Mouse (Mus musculus) T-cell, adult 2 months (primary cell): ENCODE results near the gene Mki67.

ENCODE experiments used
- DNase-seq: peaks from one replicate; pipeline ENCODE4 v3.0.0; 2022; ENCODE audit warnings: low spot score

The Mki67 gene

DNA sequence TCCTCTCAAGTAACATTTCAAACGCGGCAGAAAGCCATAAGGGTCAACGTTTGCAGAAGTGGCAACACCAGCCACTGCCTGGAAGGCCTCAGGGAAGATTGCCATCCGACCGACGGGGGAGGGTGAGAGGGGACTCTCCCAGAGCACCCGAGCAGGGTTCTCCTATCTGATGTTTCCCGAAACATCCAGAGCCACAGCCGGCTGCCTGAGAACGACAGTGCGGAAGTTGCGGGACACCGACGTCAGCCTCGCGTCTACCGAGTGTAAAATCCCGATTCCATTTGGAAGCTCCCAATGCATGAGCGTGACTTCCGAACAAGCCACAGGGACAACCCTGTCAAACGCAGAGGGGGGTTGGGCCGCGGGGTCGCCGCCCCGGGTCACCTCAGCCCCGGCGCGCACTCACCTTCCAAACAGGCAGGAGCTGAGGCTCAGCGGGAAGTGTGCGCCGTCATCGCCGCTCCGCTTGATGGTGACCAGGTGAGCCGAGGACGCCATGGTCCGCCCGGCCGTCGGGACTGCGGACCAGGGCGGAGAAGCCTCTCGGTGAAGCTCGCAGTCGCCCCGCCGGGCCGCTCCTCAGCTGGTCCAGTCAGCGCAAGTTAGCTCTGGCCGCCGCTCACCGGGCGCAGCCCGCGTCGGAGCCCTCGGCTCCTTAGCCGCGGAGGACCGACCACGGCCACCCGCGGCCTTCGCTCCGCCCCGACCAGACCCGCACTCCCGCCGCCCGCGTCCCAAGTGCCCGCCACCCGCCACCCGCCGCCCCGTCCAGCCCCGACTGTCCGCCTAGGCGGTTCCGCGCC is at the start of gene Mki67:
Gene Mki67, minus strand, starts transcription at position 720 of the 803 bp plus-strand sequence.
- peak; percentile 17 for DNase-seq

GRCm38 (mm10) chr7:135763311-135763710 is 47.1 kb upstream of the Mki67 start:
- no peak for DNase-seq

GRCm38 (mm10) chr7:135758754-135759510 is 42.8 kb upstream of the Mki67 start:
- no peak for DNase-seq

DNA sequence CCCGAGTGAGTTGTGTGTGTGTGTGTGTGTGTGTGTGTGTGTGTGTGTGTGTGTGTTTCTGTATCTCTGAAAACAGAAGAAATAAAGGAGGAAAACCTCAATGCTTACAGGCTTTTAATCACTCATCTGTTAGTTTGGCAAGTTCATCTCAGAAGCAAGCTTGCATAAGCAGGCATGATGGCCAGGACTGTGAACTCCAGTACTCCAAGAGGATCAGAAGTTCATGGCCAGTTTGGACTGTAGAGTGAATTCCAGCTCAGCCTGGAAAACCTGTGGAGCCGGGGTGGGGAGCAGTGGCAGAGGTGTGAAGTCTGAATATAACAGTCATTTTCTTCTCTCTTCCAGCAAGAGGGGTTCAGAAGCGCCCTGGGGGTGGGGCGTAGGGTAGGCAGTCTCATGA is 42.0 kb upstream of the Mki67 start:
- DNase-seq = no peak

- no peak for DNase-seq
Observed at GRCm38 (mm10) chr7:135756984-135757586, 40.9 kb upstream of the Mki67 start.

DNA sequence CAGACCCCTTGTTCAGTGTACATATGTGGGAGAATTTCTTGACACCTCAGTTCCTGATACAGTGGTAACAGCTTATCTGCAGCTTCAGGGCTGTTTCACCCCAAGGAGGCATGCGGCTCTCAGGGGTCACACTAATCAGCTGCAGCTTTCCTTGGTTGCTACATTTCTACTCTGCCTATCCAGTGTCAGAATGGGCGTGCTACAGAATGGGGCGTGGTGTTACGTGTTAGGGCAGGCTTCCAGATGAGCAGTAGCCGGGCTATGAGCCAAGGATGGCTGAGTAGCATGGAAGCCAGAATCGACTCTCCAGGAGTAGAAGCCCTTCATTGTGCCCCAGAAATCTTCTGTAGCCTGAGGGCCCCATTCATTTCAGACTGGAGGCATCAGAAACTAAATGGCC is 32.8 kb upstream of the Mki67 start:
- DNase-seq = no peak

DNA sequence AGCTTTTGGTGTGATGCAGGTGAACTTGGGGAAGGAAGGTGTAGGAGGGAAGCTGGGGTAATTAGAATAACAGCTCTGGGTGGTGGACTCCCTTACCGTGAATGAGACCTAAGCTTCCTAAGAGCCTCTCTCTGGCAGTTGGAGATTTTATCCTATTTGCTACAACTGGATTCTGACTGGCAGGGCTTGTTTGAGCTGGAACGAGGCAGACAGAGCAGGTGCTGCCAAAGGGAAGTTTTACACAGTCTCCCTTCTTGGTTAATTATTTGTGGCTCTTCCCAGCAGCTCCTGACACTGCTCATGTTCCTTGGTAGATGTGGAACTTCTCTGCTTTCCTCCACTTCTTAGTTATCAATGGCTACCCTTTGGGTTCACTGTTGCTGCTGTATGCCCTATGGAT is 30.9 kb upstream of the Mki67 start:
- DNase-seq = no peak

DNA sequence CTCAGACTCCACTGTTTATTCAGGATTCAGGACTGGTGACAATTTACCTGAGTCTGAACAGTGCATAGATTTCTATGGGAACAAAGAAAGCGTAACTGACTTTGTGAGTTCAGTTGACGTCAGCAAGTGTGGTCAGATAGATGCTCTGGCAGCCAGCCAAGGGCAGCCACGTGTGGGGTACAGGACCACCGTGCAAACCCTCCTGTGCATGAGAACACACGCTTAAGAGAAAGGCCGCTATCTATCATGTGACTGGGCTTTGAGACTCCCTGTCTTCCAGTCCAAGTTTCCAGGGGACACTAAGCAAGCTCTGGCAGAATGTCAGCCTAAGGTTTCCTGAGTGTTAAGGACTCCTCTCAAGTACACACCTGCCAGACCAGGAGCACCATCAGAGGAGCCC is 30.4 kb upstream of the Mki67 start:
- DNase-seq = no peak

DNA sequence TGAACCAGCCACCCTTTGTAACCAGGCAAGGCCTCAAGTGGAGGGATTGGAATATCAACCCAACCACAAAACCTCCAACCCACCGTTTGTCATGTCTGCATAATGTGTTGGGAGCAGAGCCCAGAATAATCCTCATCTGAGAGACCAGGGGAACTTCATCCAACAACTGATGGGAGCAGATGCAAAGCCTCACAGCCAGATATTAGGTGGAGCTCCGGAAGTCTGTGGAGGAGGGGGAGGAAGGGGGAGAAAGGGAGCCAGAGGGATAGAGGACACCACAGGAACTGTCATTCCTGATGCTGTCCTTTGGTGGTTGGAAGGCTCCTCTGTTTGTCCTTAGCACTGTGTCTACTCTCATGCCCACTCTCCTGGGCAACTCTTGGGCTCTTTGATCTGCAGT is 28.9 kb upstream of the Mki67 start:
- no peak for DNase-seq

DNA sequence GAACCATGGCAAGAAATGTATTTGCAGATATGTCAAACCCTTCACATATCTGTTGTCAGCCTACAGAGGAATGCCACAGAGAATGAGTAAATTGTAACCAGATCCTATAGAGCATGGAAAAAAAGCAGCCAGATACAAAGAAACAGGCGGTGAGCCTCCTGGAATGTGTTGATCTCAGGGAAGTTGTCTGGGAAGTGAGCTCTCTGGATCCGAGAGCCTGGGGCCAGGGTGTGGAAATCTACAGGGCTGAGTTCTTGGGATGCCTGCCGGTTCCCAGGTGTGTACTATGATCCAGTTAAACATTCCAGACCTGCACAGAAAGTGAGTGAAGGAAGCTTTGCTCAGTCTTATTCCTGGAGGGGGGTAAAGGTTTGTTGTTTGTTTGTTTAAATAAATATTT is 24.3 kb upstream of the Mki67 start:
- DNase-seq = no peak

GRCm38 (mm10) chr7:135736581-135736886 is 20.4 kb upstream of the Mki67 start:
- DNase-seq = no peak

DNA sequence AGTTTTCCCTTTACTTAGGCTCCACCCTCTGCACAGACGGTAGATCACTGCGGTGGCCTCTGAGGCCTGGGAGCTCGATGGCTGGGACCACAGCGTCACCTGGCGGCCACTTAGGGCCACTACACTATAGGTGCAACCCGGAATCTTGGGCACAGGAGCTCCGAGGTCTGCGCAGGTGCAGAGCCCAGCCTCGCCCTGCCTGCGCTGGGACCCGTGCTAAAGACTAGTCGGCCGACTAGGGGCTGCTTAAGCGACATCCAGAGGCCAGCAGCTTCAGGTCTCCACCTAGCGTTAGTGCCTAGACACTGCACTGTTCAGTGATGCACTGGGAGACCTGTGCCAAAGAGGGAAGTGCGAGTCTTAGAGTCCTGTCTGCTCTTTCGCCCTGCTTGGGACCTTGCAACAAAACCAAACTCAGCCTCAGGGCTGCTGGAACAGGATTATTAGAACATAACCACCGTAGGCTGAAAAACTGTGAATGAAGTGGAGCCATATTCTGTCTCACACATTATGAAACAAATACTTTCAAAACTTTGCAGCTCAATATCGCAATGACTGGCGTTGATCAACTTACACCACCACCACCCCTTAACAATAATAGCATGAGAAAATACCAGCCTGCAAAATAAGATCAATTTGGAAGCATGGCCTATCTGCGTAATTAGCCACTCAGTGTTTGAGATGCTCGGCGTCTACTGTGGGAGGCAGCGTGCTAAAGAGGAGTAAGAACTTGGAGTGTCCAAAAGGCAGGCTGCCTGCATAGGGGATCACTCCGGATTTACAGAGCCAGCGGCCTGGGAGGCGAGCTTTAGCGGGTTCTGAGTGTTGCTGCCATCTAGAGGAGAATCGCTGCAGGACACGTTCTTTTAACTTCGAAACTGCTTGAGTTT is 19.8 kb upstream of the Mki67 start:
- DNase-seq = peak; percentile 91

DNA sequence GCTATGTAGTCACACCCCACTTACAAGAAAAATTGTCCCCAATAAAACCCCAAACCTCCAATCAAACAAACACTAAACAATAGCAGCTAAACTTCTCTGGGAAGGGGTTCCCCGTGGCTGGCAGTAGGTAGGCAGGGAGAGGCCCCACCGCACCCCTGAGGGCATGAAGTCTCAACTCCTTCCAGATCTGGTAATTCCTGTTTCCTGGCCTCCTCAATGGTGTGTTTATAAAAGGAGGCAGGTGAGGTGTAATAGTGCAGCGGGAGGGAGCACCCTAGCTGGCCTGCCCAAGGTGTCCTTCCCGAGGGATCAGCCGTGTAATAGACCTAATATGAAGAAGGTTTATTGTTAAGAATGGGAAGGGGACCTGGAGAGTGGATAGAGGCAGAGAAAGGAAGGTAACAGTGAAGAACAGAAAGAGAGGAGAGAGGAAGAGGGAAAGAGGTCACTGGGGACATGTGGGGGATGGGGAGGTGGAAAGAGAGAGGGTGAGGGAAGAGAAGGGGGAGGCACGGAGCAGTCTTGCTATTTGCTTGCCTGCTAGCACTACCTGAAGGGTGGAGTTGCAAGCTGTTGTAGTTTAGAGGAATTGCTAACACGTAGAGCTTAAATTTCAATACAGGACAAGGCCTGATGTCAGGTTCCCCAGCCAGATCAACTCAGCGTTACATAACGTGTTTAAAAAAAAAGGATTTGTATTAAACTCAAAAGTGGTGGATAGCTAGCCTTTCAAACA is 18.9 kb upstream of the Mki67 start:
- no peak for DNase-seq

DNA sequence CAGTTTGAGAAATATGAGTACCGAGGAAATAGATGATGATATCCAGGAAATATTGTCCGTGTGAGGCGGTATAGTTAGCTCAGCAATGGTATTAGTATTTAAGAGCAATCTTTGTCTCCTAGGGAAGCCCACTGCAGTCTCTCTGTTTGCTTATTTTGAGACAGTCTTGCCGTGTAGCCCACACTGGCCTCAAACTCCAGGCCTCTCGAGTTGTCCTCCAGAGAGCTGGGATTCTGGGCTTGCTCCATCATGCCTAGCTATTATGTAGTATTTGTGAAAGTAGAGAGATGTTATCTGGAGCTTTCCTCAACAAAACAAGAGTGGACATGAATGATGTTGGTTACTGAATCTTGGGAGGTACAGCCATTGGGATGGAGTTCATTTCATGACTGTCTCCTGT is 18.2 kb upstream of the Mki67 start:
- DNase-seq = no peak

DNA sequence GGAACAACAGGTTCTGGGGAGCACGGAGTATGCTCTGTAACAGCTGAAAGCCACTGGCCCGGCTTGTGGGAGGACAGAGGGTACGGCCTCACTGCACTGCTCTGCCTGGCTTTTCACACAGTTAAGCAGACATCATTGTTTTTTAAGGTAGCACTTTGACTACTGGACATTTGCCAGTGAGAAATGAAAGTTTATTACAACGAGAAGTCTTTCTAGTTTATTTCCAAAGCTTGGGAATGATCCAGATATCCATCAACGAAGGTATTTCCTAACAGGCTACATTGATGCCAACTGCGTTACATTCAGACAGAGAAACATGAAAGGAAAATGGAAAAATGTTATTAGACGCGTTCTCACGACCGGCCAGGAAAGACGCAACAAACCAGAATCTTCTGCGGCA is 11.9 kb upstream of the Mki67 start:
- no peak for DNase-seq

DNA sequence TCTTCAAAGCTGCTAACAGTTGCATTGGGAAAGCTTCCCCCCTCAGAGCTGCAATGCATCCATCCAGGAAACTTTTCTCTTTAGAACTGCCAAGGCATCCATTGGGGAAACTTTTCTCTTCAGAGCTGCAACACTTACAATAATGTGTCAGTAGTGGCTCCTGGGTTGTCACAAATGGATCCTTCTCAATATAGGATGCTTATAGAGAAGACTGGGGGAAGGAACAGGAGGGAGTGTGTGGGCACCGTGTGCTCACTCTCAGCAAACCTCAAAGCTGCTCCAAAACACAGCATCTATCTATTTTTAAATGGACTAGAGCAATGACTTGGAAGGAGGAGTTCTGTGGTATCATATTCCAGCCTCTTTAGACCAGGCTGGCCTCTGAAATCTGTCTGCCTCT is 10.5 kb upstream of the Mki67 start:
- DNase-seq = no peak

- DNase-seq = no peak
Observed at GRCm38 (mm10) chr7:135723672-135724341, 7.6 kb upstream of the Mki67 start.

DNA sequence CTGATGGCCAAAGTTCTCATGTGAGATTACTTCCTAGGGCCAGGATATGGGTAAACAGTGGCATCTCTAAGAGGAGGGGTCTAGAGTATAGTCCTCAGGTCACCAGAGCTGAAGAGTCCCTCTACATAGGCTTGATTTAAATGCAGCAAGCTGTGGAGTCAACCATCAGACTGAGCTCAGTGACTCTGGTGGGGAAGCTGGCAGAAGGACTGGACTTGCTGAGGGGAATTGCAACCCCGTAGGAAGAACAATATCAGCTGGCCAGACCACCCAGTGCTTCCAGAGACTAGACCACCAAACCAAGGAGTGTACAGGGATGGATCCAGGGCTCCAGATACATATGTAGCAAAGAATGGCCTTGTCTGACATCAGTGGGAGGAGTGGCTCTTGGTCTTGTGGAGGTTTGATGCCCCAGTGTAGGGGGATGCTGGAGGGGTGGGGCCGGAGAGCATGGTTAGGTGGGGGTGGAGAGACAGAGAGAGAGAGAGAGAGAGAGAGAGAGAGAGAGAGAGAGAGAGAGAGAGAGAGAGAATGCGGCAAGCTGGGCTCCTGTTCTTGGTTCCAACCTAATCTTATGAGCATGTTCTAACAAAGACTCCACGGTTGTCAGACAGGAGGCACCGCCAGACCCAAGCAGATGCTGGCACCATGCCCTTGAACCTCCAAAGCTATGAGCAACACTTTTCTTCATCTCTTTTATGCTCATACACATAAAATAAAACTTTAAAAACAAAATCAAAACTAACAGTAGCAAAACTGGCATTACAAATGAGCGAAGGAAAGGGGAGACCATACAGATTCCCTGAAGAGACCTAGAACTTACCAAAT is 6.1 kb upstream of the Mki67 start:
- DNase-seq = no peak

DNA sequence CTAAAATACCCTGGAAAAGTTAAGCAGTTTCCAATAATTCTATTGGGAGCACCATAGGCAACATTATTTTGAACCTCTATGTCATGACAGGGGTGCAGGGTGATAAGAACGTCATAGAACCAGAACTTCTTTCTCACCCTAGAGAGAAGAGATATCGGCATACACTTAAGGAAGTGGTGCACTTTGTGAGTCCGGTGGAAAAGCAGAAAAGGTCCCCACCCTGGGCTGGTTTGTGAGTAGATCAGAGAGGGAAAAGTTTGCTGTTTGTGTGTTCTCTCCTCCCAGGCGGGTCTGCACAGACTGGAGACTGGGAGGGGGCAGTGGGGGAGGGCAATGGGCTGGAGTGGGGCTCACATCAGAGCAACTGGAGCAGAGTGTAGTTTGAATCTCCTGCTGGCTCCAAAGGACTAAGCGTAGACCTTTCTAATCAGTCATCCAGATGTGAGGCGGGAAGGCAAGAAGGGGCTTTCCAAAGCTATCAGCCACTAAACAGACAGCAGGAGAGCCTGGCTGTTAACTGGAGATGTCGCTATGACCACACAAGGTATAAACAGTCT is 5.4 kb upstream of the Mki67 start:
- no peak for DNase-seq
